Mouse (Mus musculus) lung, embryonic 15.5 days (tissue): ENCODE measurements at regions not wholly inside any gene's neighbourhood (a gene's known extent, or its start where the extent isn't known, plus 50 kb on each side); places are given as distances from the start of the nearest gene placed in this dataset.

Source experiments
- ATAC-seq: fragments of 200-750 bp; cut with Nextera tagmentation; 2 replicates; pipeline ENCODE4 v1.8.0; 2017; ENCODE audit warnings: moderate number of reproducible peaks, borderline replicate concordance; ENCODE audit not compliant: low FRiP score, low TSS enrichment; ENCODE audit errors: extremely low read depth
- H3K27ac ChIP-seq: fragments of 300-500 bp; sonication (generic); 2 replicates; pipeline ENCODE4 v1.5.1; 2015; ENCODE audit warnings: moderate library complexity, mild to moderate bottlenecking, inconsistent platforms
- H3K27me3 ChIP-seq: fragments of 300-500 bp; sonication (generic); 2 replicates; pipeline ENCODE4 v1.6.1; 2015; ENCODE audit warnings: inconsistent platforms
- H3K36me3 ChIP-seq: fragments of 300-500 bp; sonication (generic); 2 replicates; pipeline ENCODE4 v1.6.1; 2015; ENCODE audit warnings: inconsistent platforms
- H3K4me1 ChIP-seq: fragments of 300-500 bp; sonication (generic); 2 replicates; pipeline ENCODE4 v1.6.1; 2015; ENCODE audit warnings: inconsistent platforms
- H3K4me2 ChIP-seq: fragments of 300-500 bp; sonication (generic); 2 replicates; pipeline ENCODE4 v1.6.1; 2015; ENCODE audit warnings: inconsistent platforms, mild to moderate bottlenecking, moderate library complexity
- H3K4me3 ChIP-seq: fragments of 300-500 bp; sonication (generic); 2 replicates; pipeline ENCODE4 v1.5.1; 2015; ENCODE audit warnings: mild to moderate bottlenecking, inconsistent platforms
- H3K9ac ChIP-seq: fragments of 300-500 bp; sonication (generic); 2 replicates; pipeline ENCODE4 v1.6.1; 2015; ENCODE audit warnings: inconsistent platforms
- H3K9me3 ChIP-seq: fragments of 300-500 bp; sonication (generic); 2 replicates; pipeline ENCODE4 v1.6.1; 2016; ENCODE audit warnings: inconsistent platforms
- WGBS: fragments of 180-500 bp; shearing (Covaris S2); methylation state at CpG from one replicate; pipeline ENCODE4 v1.1.7; 2015; 5-methylcytosine and 5-hydroxymethylcytosine counted together

DNA sequence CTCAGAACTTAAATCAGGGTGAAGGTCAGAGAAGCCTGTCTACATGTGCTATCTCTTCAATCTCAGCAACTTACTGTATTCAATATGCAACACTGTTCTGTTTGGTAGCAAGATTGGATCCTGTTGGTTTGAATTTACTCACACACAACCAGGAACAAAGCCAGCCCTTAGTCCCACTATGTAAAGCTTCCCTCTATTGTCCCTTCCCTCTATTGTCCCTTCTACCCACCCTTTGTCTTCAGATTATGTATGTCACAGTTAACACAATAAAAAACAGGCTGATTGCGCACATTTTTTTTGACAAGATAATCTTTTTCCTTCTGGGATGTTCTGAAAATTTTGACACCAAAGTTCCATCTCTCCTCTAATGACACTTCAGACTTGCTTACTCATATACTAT, 280.4 kb downstream of the Lrriq3 start:
- Histone ChIP-seq H3K27ac (no peak overlapping the region), H3K4me1 (no peaks in the 10 kb centered on the region), H3K9ac (no peak overlapping the region), H3K27me3 (no peaks in the 10 kb centered on the region), H3K4me2 (no peak overlapping the region), H3K4me3 (no peak overlapping the region), H3K36me3 (no peaks in the 10 kb centered on the region), H3K9me3 (no peaks in the 10 kb centered on the region)
- ATAC-seq = no peak
- WGBS = 86% methylated on average over 1 of the region's 1 CpGs

DNA sequence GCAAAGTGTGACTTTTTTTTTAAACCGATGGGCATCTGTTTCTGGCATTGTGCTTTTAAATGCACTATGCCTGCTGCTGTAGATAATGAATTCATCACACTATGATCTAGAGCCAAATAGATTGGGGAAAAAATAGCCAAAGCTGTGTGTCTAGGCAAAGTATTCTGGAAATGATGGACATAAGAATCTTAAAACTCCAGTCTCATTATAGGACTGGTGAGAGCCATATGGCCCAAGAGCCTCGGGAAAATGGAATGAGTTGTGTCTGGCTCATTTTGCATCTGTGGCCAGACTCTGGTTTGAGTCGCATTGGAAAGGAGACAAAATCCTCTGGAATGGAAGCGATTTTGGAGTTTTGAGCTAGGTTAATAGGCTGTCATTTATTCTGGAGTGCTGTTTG, 288.7 kb downstream of the Lrriq3 start:
- no peak overlapping the region for H3K9ac ChIP-seq
- H3K4me3 ChIP-seq = no peak overlapping the region
- no peak overlapping the region for H3K27ac ChIP-seq
- no peaks in the 10 kb centered on the region for H3K9me3 ChIP-seq
- H3K36me3 ChIP-seq = no peaks in the 10 kb centered on the region
- H3K4me1 ChIP-seq = no peaks in the 10 kb centered on the region
- H3K27me3 ChIP-seq = no peaks in the 10 kb centered on the region
- 76% methylated on average over 4 of the region's 4 CpGs for WGBS
- ATAC-seq = no peak
- H3K4me2 ChIP-seq = no peak overlapping the region

DNA sequence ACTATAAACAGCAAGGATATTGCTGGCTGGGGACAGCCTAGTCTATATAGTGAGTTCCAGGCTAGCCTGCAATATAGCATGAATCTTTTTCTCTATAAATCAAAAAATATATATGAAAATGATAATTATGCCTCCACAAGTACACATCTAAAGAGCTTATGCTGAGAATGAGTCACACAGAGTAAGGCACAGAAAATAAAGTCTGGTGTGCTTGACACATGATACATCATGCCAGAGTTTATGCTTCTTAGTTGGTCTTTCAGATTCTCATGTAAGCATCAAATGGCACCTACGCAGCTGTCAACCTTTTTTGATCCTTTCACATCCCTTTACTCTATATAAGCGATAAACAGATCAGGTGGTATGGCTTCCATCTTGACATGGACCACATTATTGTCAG, 289.6 kb downstream of the Lrriq3 start:
- 77% methylated on average over 2 of the region's 2 CpGs for WGBS
- no peak for ATAC-seq

DNA sequence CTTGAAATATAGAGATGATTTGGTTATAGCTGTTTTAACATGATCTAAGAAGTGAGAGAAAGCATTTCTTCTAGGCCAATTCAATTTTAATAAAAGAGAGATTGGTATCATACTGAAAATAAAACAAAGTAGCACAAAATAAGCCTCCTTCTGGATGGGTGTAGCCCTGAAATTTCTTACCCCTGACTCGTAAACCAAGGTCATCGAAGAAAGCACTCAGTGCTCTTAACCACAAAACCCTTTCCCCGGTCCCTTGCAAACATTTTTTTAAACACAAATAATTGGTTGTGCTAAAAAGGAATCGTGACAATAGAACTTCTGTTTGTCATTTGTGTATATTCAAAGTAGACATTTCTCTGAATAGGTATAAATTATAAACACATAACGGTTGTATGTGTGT, 297.4 kb downstream of the Lrriq3 start:
- Histone ChIP-seq H3K27ac (no peak overlapping the region), H3K4me1 (no peaks in the 10 kb centered on the region), H3K4me3 (no peak overlapping the region), H3K36me3 (no peaks in the 10 kb centered on the region), H3K27me3 (no peaks in the 10 kb centered on the region), H3K4me2 (no peak overlapping the region), H3K9me3 (no peaks in the 10 kb centered on the region), H3K9ac (no peak overlapping the region)
- WGBS = 75% methylated on average over 5 of the region's 5 CpGs
- no peak for ATAC-seq

More for the DNA sequence above, 289.6 kb downstream of the Lrriq3 start:
- Histone ChIP-seq H3K4me1 (no peaks in the 10 kb centered on the region), H3K9ac (no peak overlapping the region), H3K4me2 (no peak overlapping the region), H3K9me3 (no peaks in the 10 kb centered on the region), H3K27me3 (no peaks in the 10 kb centered on the region), H3K27ac (no peak overlapping the region), H3K4me3 (no peak overlapping the region), H3K36me3 (no peaks in the 10 kb centered on the region)

DNA sequence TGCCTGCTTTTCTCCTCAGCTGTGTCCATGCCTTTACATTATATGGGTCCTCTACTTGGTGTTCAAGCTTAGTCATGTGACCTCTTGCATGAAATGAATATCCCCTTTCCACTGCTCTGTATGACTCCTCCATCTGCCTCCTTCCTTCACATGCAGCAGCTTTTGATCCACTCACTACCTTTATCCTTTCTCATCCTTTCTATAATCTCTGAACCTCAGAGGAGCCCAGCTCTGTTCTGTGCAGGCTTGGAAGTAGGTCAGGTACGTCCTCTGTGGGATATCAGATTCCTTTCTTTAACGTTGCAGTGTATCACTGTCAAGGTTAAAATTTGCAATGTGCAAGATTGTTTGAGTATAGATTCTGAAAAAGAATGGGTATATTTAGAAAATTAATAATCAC, 302.9 kb downstream of the Lrriq3 start:
- H3K9ac ChIP-seq = no peak overlapping the region
- no peak for ATAC-seq
- H3K9me3 ChIP-seq = no peaks in the 10 kb centered on the region
- no peak overlapping the region for H3K27ac ChIP-seq
- H3K27me3 ChIP-seq = no peaks in the 10 kb centered on the region
- WGBS = 84% methylated on average over 2 of the region's 2 CpGs
- no peaks in the 10 kb centered on the region for H3K4me1 ChIP-seq
- H3K36me3 ChIP-seq = no peaks in the 10 kb centered on the region
- no peak overlapping the region for H3K4me2 ChIP-seq
- H3K4me3 ChIP-seq = no peak overlapping the region

DNA sequence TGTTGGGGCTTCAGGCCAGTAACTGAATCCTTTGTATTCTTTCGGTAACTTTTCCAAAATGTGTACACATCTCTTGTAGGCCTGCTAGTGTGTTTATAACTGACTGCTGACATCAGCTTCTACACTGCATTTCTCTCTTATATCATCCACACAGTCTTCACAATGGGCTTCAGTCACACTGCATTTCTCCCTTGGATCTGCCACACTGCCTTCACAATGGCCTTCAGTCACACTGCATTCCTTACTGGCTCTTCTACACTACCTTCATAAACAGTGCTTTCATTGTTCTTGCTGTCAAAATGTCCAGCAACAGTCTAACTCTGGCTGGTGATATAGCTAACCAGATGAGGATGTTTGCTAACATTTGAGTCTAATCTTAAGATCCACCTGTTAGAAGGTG, 308.5 kb downstream of the Lrriq3 start:
- Histone ChIP-seq H3K4me3 (no peak overlapping the region), H3K4me2 (no peak overlapping the region), H3K4me1 (no peaks in the 10 kb centered on the region), H3K36me3 (no peaks in the 10 kb centered on the region), H3K9me3 (no peaks in the 10 kb centered on the region), H3K27ac (no peak overlapping the region), H3K27me3 (no peaks in the 10 kb centered on the region), H3K9ac (no peak overlapping the region)
- ATAC-seq = no peak
- 59% methylated on average over 1 of the region's 1 CpGs for WGBS

- no peak for ATAC-seq
- H3K4me1 ChIP-seq = no peaks in the 10 kb centered on the region
- WGBS = 26% methylated on average over 2 of the region's 2 CpGs
- H3K36me3 ChIP-seq = no peaks in the 10 kb centered on the region
- no peaks in the 10 kb centered on the region for H3K27me3 ChIP-seq
- H3K27ac ChIP-seq = no peak overlapping the region
- no peak overlapping the region for H3K4me2 ChIP-seq
- H3K9me3 ChIP-seq = no peaks in the 10 kb centered on the region
- no peak overlapping the region for H3K9ac ChIP-seq
- no peak overlapping the region for H3K4me3 ChIP-seq
Measured at GRCm38 (mm10) chr3:155408907-155409306, 315.7 kb downstream of the Lrriq3 start.

DNA sequence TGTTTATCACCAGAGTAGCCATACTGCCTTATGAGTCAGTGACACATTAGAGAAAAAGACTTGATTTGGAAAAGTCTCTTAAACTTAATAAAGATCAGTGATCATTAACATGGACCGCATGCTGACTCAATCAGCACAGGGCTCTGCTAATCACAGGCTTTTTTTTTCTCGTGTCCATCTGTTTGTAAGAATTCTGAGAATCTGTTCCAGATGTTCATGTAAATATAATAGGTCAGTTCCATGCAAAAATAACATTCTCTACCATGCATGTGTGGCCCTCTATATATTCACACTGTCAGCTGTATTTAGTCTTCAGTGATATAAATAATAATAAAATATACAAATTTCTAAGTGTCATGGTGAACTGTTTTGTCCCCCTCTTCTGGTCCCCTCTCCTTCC, 316.1 kb downstream of the Lrriq3 start:
- Histone ChIP-seq H3K9ac (no peak overlapping the region), H3K27ac (no peak overlapping the region), H3K4me2 (no peak overlapping the region), H3K9me3 (no peaks in the 10 kb centered on the region), H3K4me3 (no peak overlapping the region), H3K27me3 (no peaks in the 10 kb centered on the region), H3K36me3 (no peaks in the 10 kb centered on the region), H3K4me1 (no peaks in the 10 kb centered on the region)
- 50% methylated on average over 2 of the region's 2 CpGs for WGBS
- no peak for ATAC-seq

DNA sequence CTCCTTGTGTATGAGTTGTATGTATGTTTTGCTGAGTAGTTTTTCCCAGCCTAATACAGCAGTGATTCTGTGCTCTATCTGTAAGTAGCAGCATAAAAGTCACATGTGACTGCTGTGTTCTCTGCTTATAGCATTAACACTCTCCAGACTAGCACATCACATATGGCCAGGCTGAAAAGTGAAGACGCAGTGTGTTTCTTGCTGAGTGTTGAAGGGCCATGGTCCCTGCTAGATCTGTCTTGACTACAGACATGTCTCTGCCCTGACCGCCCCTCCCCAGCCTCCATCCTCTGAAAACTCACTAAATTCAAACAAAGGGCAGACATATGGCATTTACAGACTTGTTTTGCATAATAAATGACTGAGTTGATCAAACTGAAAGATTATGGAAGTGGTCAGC, 316.6 kb downstream of the Lrriq3 start:
- Histone ChIP-seq H3K27me3 (no peaks in the 10 kb centered on the region), H3K4me1 (no peaks in the 10 kb centered on the region), H3K9me3 (no peaks in the 10 kb centered on the region), H3K9ac (no peak overlapping the region), H3K36me3 (no peaks in the 10 kb centered on the region), H3K4me3 (no peak overlapping the region), H3K27ac (no peak overlapping the region), H3K4me2 (no peak overlapping the region)
- WGBS = 61% methylated on average over 2 of the region's 2 CpGs
- no peak for ATAC-seq

GRCm38 (mm10) chr3:155459701-155460481, 366.7 kb downstream of the Lrriq3 start:
- 66% methylated on average over 16 of the region's 16 CpGs for WGBS
- no peak overlapping the region for H3K4me3 ChIP-seq
- no peaks in the 10 kb centered on the region for H3K27me3 ChIP-seq
- no peak overlapping the region for H3K27ac ChIP-seq
- no peak for ATAC-seq
- no peaks in the 10 kb centered on the region for H3K4me1 ChIP-seq
- H3K4me2 ChIP-seq = no peak overlapping the region
- no peaks in the 10 kb centered on the region for H3K36me3 ChIP-seq
- H3K9ac ChIP-seq = no peak overlapping the region
- no peaks in the 10 kb centered on the region for H3K9me3 ChIP-seq

DNA sequence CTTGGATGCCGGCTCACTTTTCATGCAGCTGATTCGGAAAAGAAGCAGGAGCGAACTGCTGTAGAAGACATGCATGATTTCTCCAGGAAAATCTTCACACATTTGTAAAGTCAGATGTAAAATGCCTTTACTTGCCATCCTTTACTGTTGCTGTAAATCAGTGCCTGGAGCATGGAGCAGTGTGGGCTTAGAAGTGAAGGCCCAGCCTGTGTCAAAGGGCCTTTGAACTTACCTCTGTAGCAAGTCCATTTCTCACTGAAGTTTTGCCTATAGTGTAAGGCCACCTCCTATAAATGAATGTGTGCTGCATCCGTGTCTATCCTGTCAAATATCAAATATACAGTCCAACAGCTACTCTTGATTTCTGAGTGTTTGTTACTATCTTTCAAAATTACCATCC, 368.9 kb downstream of the Lrriq3 start:
- Histone ChIP-seq H3K4me3 (no peak overlapping the region), H3K9ac (no peak overlapping the region)
- WGBS = 50% methylated on average over 4 of the region's 4 CpGs

GRCm38 (mm10) chr3:155470742-155471141, 377.5 kb downstream of the Lrriq3 start:
- no peak overlapping the region for H3K4me3 ChIP-seq
- no peak for ATAC-seq
- H3K36me3 ChIP-seq = no peaks in the 10 kb centered on the region
- no peaks in the 10 kb centered on the region for H3K9me3 ChIP-seq
- no peak overlapping the region for H3K27ac ChIP-seq
- H3K9ac ChIP-seq = no peak overlapping the region
- WGBS = 67% methylated on average over 2 of the region's 2 CpGs
- H3K27me3 ChIP-seq = no peaks in the 10 kb centered on the region
- H3K4me2 ChIP-seq = no peak overlapping the region
- no peaks in the 10 kb centered on the region for H3K4me1 ChIP-seq

More for the DNA sequence above, 368.9 kb downstream of the Lrriq3 start:
- Histone ChIP-seq H3K9me3 (no peaks in the 10 kb centered on the region), H3K27me3 (no peaks in the 10 kb centered on the region), H3K36me3 (no peaks in the 10 kb centered on the region), H3K4me1 (no peaks in the 10 kb centered on the region), H3K4me2 (no peak overlapping the region), H3K27ac (no peak overlapping the region)
- no peak for ATAC-seq

GRCm38 (mm10) chr3:155485487-155485886, 392.3 kb downstream of the Lrriq3 start:
- Histone ChIP-seq H3K36me3 (no peaks in the 10 kb centered on the region), H3K9me3 (no peaks in the 10 kb centered on the region), H3K4me2 (no peak overlapping the region), H3K27me3 (no peaks in the 10 kb centered on the region), H3K9ac (no peak overlapping the region), H3K27ac (no peak overlapping the region), H3K4me3 (no peak overlapping the region), H3K4me1 (no peaks in the 10 kb centered on the region)
- no peak for ATAC-seq
- WGBS = 82% methylated on average over 2 of the region's 2 CpGs
